Mouse (Mus musculus) ovary, adult 18-20 months (tissue): ENCODE measurements around the gene Rnf185.
A peak's percentile ranks its signal among the peaks of the same experiment; 100 is the strongest.

ENCODE experiments used
- DNase-seq: peaks from one replicate; pipeline ENCODE4 v3.0.0; 2022; ENCODE audit warnings: low spot score, mixed read lengths

Gene Rnf185

DNA sequence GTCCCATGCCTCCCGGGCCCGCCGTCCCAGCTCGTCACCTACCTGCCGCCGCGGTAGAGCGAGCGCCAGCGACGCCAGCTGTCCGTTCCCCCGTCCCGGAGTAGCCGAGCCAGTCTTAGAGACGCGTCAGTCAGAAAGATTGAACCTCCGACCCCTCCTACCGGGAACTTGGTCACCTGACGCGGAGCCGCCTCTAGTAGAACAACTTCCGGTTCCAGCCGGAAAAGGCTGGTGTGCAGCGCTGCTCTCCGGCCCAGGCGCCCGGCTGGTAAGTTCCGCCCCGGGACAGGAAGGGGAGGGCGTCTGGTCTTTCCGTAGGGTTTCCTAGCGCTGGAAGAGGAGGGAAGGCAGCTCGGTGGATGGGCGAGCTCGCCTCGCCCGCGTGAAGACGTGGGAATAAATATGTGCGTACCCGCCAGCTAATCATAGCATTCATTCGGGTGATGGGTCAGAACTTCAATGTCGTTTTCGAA is at the start of gene Rnf185:
TSS of gene Rnf185 (minus strand) at position 197 of the 473 bp plus-strand sequence.
- DNase-seq, result peak; percentile 92

DNA sequence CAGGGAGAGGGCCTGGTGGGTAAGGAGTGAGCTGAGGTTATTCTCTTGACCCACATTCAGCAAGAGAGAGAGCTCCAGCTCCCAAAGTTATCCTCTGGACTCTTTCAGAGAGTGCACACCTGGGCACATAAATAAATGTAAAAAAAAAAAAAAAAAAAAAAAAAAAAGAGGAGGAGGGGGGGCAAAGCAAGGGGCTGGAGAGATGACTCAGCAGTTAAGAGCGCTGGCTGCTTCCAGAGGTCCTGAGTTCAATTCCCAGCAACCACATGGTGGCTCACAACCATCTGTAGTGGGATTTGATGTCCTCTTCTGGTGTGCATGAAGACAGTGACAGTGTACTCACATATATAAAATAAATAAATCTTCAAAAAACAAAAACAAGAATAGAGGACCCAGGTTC is 45.1 kb upstream of the Rnf185 start:
- DNase-seq, result no peak

DNA sequence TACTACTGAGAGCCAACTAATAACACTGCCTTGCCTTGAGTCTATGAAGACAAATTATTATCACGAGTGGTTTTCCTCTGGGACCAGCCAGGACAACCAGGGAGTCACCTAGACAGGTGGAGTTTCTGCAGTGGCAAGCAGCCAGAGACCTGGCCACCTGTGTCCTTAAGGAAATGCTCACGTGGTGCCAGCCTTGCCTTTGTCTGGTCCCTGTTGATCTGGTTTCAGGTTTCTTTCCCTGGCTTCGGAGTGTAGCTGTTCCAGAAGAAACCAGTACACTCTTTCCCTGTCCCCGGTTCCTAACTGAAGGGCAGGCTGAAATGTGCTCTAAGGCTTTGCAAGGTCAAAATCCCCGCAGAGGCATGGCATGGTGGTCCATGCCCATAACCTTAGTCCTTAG is 44.6 kb upstream of the Rnf185 start:
- no peak for DNase-seq

DNA sequence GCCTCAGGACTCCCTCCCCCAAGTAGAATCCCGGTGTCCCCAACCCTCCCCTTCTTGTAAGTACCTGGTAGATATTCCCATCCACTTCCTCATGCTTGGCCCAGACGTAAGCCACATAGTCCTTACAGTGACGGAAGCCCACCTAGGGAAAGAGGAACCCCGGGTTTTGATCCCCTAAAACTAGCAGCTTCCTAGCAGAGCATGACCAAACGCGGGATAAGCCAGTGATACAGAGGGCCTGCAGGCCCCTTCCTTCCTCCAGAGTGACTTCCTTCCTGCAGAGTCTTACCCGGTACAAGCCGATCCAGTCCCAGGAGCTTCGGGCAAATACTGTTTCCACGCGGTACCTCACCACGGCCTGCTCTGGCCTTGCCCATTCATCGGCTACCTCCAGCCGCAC is 43.3 kb upstream of the Rnf185 start:
- no peak for DNase-seq

- no peak for DNase-seq
These were observed 42.7 kb upstream of the Rnf185 start for GRCm38 (mm10) chr11:3494857-3495256.

GRCm38 (mm10) chr11:3492748-3493147 is 40.6 kb upstream of the Rnf185 start:
- DNase-seq, result no peak

- no peak for DNase-seq
These were observed 36.9 kb upstream of the Rnf185 start for GRCm38 (mm10) chr11:3489036-3489435.

- no peak for DNase-seq
These were observed 35.9 kb upstream of the Rnf185 start, which contains the start of gene Pla2g3 for GRCm38 (mm10) chr11:3487952-3488570. Gene Pla2g3, plus strand, starts transcription at chr11:3488284.

- no peak for DNase-seq
These were observed 34.2 kb upstream of the Rnf185 start for GRCm38 (mm10) chr11:3486349-3486748.

- no peak for DNase-seq
These were observed 31.9 kb upstream of the Rnf185 start for GRCm38 (mm10) chr11:3483980-3484642.

DNA sequence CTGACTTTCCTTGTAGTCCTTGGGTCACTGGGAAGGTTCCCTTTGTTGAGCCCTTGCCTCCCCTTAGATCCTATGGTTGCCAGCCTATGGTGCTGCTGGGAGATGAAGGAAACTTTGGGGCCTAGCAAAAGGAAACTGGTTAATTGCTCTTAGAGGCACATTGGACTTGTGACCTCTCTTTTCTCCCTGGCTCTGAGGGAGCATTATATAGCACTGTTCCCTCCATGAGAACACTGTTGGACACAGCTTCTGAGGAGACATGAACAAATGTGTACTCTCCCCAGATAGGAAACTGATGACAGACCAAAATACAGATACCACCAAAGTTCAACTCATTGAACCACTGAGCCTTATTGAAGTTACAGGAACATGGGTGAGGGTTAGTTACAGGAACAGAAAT is 23.3 kb upstream of the Rnf185 start:
- DNase-seq, result no peak

- DNase-seq, result no peak
These were observed 22.4 kb upstream of the Rnf185 start for GRCm38 (mm10) chr11:3474480-3475115.

DNA sequence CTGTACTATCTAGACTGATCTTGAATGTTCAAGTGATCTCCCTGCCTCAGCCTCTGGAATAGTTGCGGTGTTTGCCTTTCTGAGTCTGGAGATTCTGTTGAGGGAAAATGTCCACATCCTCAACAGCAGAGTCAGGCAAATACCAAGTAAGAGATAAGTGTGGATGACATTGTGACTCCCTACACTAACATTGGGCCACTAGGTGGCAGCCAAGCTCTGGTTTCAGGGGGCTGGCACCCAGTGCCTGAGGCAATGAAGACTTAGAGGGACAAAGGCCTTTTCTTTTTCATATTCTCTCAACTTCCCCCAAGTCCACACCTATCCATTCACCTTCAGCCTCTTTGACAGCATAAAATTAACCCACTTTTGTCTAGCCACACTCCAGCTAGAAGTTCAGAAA is 20.3 kb upstream of the Rnf185 start:
- peak; percentile 53 for DNase-seq

- no peak for DNase-seq
These were observed 19.3 kb upstream of the Rnf185 start for GRCm38 (mm10) chr11:3471448-3471850.

- no peak for DNase-seq
These were observed 10.7 kb upstream of the Rnf185 start for GRCm38 (mm10) chr11:3462846-3463245.

DNA sequence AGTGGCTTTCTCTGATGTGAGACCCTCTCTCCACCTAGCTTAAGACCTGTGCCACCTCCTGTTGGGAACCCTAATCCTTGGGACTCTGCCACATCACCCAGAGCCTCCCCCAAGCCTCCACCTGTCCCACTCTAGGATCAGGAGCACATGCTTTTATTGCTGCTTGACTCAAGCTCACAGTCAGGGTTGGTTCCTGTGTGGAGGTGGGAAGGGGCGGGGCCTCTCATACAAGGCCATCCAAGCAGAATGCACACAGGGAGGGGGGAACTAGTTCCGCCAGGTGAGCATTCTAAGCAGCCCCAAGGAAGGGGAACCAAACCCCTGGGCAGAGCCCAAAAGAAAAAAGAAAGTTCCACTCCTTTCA is 6.9 kb upstream of the Rnf185 start:
- DNase-seq, result no peak

DNA sequence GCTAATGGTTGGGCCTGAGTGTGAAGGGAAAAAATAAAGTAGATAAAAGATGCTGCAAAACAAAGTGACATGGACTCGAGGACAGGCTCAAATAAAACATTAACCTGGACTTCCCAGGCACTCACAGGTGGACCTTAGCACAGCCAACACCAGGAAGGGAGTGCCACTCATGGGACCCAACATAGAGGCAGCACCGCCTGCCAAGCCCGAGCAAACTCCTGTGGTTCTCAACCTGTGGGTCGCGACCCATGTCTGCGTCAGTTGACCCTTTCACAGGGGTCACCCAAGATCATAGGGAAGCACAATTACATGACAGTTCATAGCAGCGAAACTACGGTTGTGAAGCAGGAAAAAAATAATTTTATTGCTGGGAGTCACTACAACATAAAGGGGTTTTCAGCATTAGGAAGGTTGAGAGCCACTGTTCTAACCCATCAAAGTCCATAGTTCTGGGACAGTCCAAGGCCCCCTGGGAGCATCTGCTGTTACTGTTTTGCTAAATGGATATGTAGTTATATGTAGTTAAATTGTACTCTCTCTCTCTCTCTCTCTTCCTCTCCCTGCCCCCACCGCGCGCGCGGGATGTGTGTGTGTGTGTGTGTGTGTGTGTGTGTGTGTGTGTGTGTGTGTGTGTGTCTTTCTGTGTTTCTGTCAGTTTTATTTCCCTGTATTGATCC is 6.4 kb upstream of the Rnf185 start:
- no peak for DNase-seq

DNA sequence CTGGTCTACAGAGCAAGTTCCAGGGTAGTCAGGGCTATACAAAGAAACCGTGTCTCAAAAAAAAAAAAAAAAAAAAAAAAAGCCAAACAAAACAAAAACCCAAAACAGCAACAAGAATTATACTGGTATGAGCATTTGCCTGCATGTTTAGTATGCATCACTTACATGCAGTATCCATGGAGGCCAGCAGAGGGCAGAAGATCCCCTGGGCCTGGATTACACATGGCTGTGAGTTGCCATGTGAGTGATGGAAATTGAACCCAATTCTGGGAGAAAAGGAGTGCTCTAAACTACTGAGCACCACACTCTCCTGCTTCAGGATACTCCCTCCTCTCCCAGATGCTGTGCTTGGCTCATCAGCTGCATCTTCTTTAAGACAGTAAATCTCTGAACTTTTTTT is 4.2 kb upstream of the Rnf185 start:
- no peak for DNase-seq

GRCm38 (mm10) chr11:3454506-3454905 is 2.3 kb upstream of the Rnf185 start:
- DNase-seq, result no peak

DNA sequence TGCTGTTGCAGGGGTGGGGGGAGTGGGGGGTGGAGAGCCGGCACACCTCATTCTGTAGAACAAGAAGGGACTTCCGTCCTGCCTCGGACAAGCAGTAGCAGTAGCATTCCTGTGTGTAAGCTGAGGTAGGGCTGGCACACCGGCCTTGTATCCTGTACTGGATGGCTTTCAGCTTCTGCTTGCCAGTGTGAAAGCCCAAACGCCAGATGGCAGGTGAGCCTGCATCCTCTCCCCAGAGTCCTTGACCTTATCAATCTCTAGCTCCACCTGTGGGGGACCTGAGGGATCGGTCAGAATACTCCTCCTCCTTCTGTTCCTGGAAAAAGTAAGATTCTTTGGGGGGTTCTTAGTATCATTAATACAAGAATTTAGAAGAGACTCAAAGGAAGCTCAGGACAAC is 1.3 kb upstream of the Rnf185 start:
- no peak for DNase-seq

- DNase-seq, result no peak
These were observed 606 bp upstream of the Rnf185 start for GRCm38 (mm10) chr11:3452769-3453168.

- DNase-seq, result peak; percentile 46
These were observed 431 bp downstream of the Rnf185 start for GRCm38 (mm10) chr11:3451701-3452163.

DNA sequence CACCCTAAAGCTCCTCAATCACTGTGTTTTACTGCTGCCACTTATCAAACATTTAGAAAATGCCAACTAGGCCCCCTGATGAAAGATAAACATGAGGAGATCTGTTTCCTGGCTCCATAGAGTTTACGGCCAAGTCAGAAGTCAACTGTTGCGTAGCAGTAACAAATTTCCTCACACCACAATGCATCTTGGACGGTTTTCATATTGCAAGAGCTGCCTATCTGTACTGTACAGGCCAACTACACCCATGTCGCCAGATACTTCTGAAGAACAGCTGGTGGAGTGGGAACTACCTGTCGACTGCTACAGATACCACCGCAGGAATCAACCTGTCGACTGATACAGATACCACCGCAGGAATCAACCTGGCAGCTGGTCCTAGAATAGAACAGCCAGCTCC is 7.3 kb downstream of the Rnf185 start:
- no peak for DNase-seq
